Mouse (Mus musculus): ENCODE results near the gene Gpr173.

DNA sequence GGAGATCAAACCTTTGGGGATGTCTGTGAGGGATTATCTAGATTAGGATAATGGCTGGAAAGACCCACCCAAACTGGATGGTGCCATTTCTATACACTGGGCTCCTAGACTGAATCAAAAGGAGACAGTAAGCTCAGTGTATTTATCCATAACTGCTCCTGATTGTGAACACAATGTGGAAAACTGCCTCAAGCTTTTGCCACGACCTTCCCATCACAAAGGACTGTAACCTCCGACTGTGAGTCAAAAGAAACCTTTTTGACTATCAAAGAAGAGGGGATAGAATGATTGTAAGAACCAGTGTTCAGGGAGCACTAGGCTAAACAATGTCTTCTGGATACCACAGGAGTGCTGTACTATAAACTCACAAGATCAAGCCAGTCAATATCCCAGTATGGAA lies 62.3 kb downstream of the Gpr173 start:
- TF ChIP-seq CTCF (IDR thresholded peaks at IDR 0.05; ENCODE audit: low read depth, low read length) (no peak), POLR2A (IDR thresholded peaks at IDR 0.05; ENCODE audit: insufficient read depth, low read length) (no peak)
